Mouse (Mus musculus) hindbrain, embryonic 10.5 days (tissue): ENCODE measurements around the gene Begain. TPM values are rescaled to one million over a fixed set of nuclear protein-coding genes. Genes with fewer than 3 reads are reported as not detected.

Source experiments
- DNase-seq: peaks from one replicate; pipeline ENCODE4 v3.0.0-alpha.2; 2017; ENCODE audit warnings: low spot score
- H3K27ac ChIP-seq: fragments of 300-500 bp; sonication (generic); 2 replicates; pipeline ENCODE4 v1.5.1; 2016; ENCODE audit warnings: mild to moderate bottlenecking, moderate library complexity
- H3K27me3 ChIP-seq: fragments of 300-500 bp; sonication (generic); 2 replicates; pipeline ENCODE4 v1.6.1; 2016; ENCODE audit warnings: mild to moderate bottlenecking; ENCODE audit not compliant: poor library complexity, insufficient read depth, severe bottlenecking
- H3K36me3 ChIP-seq: fragments of 300-500 bp; sonication (generic); 2 replicates; pipeline ENCODE4 v1.6.1; 2016; ENCODE audit warnings: mild to moderate bottlenecking, moderate library complexity
- H3K4me1 ChIP-seq: fragments of 300-500 bp; sonication (generic); replicated peaks from 2 replicates; pipeline ENCODE4 v1.6.1; 2016; ENCODE audit warnings: mild to moderate bottlenecking
- H3K4me3 ChIP-seq: fragments of 300-500 bp; sonication (generic); 2 replicates; pipeline ENCODE4 v1.5.1; 2016; ENCODE audit warnings: mild to moderate bottlenecking, moderate library complexity
- H3K9me3 ChIP-seq: fragments of 300-500 bp; sonication (generic); 2 replicates; pipeline ENCODE4 v1.6.1; 2016; ENCODE audit warnings: mild to moderate bottlenecking, moderate library complexity
- WGBS: fragments of 180-500 bp; shearing (Covaris S2); methylation state at CpG from one replicate; pipeline ENCODE4 v1.1.7; 2016; 5-methylcytosine and 5-hydroxymethylcytosine counted together
- polyA plus RNA-seq: library from polyadenylated mRNA; unstranded; fragments of >200 nt; fragmentation: Nextera tagmentation; extraction: Ambion mirVana; gene quantifications from 2 replicates; pipeline ENCODE4 v1.2.1, GENCODE M21; 2016

The Begain gene
- 6.0 and 16.2 TPM in 2 replicates for polyA plus RNA-seq

GRCm38 (mm10) chr12:109068167-109068653 is at the start of gene Begain:
Begain (minus strand) TSS chr12:109068217.
- peaks cover 36% of the 10 kb centered on the region for H3K27me3 ChIP-seq
- peak; percentile 35 for DNase-seq
- H3K4me1 ChIP-seq = peaks cover 21% of the 10 kb centered on the region
- H3K4me3 ChIP-seq = peak within 1 kb of the TSS; percentile 66
- 1% methylated on average over 43 of the region's 48 CpGs for WGBS
- no peaks in the 10 kb centered on the region for H3K9me3 ChIP-seq
- H3K36me3 ChIP-seq = no peaks in the 10 kb centered on the region
- peak within 1 kb of the TSS; percentile 90 for H3K27ac ChIP-seq

- no peak for DNase-seq
- H3K4me3 ChIP-seq = no peak overlapping the region
- no peak overlapping the region for H3K27ac ChIP-seq
- peaks cover 11% of the 10 kb centered on the region; the same call in 1 of the 2 replicates for H3K4me1 ChIP-seq
- H3K36me3 ChIP-seq = no peaks in the 10 kb centered on the region
- H3K9me3 ChIP-seq = no peaks in the 10 kb centered on the region
- H3K27me3 ChIP-seq = no peaks in the 10 kb centered on the region
- WGBS = 68% methylated on average over 8 of the region's 8 CpGs
These were observed 47.7 kb upstream of the Begain start for GRCm38 (mm10) chr12:109115707-109116106.

GRCm38 (mm10) chr12:109115161-109115560 is 47.1 kb upstream of the Begain start:
- H3K9me3 ChIP-seq = no peaks in the 10 kb centered on the region
- peaks cover 11% of the 10 kb centered on the region; the same call in 1 of the 2 replicates for H3K4me1 ChIP-seq
- 81% methylated on average over 10 of the region's 10 CpGs for WGBS
- DNase-seq = no peak
- H3K27ac ChIP-seq = no peak overlapping the region
- no peak overlapping the region for H3K4me3 ChIP-seq
- no peaks in the 10 kb centered on the region for H3K27me3 ChIP-seq
- H3K36me3 ChIP-seq = no peaks in the 10 kb centered on the region

GRCm38 (mm10) chr12:109112996-109113592 is 45.1 kb upstream of the Begain start:
- WGBS = 71% methylated on average over 10 of the region's 10 CpGs
- Histone ChIP-seq H3K9me3 (no peaks in the 10 kb centered on the region), H3K36me3 (no peaks in the 10 kb centered on the region), H3K27ac (peak overlapping the region; percentile 1; the same call in 1 of the 2 replicates), H3K27me3 (no peaks in the 10 kb centered on the region), H3K4me1 (peaks cover 11% of the 10 kb centered on the region; the same call in 1 of the 2 replicates), H3K4me3 (no peak overlapping the region)
- DNase-seq = no peak

- H3K27ac ChIP-seq = peak overlapping the region; percentile 1; the same call in 1 of the 2 replicates
- H3K36me3 ChIP-seq = no peaks in the 10 kb centered on the region
- DNase-seq = no peak
- peaks cover 11% of the 10 kb centered on the region; the same call in 1 of the 2 replicates for H3K4me1 ChIP-seq
- WGBS = 66% methylated on average over 9 of the region's 9 CpGs
- H3K9me3 ChIP-seq = no peaks in the 10 kb centered on the region
- no peak overlapping the region for H3K4me3 ChIP-seq
- no peaks in the 10 kb centered on the region for H3K27me3 ChIP-seq
These were observed 44.5 kb upstream of the Begain start for GRCm38 (mm10) chr12:109112354-109112995.

- H3K27ac ChIP-seq = no peak overlapping the region
These were observed 40.9 kb upstream of the Begain start for GRCm38 (mm10) chr12:109108911-109109310.

GRCm38 (mm10) chr12:109100381-109100780 is 32.4 kb upstream of the Begain start:
- Histone ChIP-seq H3K4me3 (no peak overlapping the region), H3K9me3 (no peaks in the 10 kb centered on the region), H3K27ac (no peak overlapping the region), H3K27me3 (no peaks in the 10 kb centered on the region), H3K36me3 (no peaks in the 10 kb centered on the region), H3K4me1 (no peaks in the 10 kb centered on the region)
- WGBS = 87% methylated on average over 7 of the region's 7 CpGs
- no peak for DNase-seq

More at GRCm38 (mm10) chr12:109108911-109109310, 40.9 kb upstream of the Begain start:
- no peak for DNase-seq
- Histone ChIP-seq H3K9me3 (no peaks in the 10 kb centered on the region), H3K4me1 (peaks cover 11% of the 10 kb centered on the region; the same call in 1 of the 2 replicates), H3K4me3 (no peak overlapping the region), H3K36me3 (no peaks in the 10 kb centered on the region), H3K27me3 (no peaks in the 10 kb centered on the region)
- WGBS = 87% methylated on average over 13 of the region's 13 CpGs

- Histone ChIP-seq H3K27me3 (no peaks in the 10 kb centered on the region), H3K27ac (0 out of 2 replicates have a peak overlapping the region, but pooled peaks have one; percentile 4), H3K36me3 (no peaks in the 10 kb centered on the region), H3K4me1 (peaks cover 9% of the 10 kb centered on the region; the same call in 1 of the 2 replicates), H3K4me3 (no peak overlapping the region), H3K9me3 (no peaks in the 10 kb centered on the region)
- 70% methylated on average over 13 of the region's 13 CpGs for WGBS
- DNase-seq = no peak
These were observed 22.6 kb upstream of the Begain start for GRCm38 (mm10) chr12:109090456-109091130.

GRCm38 (mm10) chr12:109090041-109090440 is 22.0 kb upstream of the Begain start:
- Histone ChIP-seq H3K4me3 (no peak overlapping the region), H3K36me3 (no peaks in the 10 kb centered on the region), H3K27me3 (no peaks in the 10 kb centered on the region), H3K4me1 (peaks cover 13% of the 10 kb centered on the region; the same call in 1 of the 2 replicates), H3K27ac (no peak overlapping the region), H3K9me3 (no peaks in the 10 kb centered on the region)
- 85% methylated on average over 14 of the region's 14 CpGs for WGBS
- no peak for DNase-seq

GRCm38 (mm10) chr12:109086111-109086510 is 18.1 kb upstream of the Begain start:
- no peaks in the 10 kb centered on the region for H3K27me3 ChIP-seq
- no peak overlapping the region for H3K27ac ChIP-seq
- DNase-seq = no peak
- WGBS = 85% methylated on average over 2 of the region's 2 CpGs
- H3K4me1 ChIP-seq = peaks cover 13% of the 10 kb centered on the region; the same call in 1 of the 2 replicates
- H3K9me3 ChIP-seq = no peaks in the 10 kb centered on the region
- H3K36me3 ChIP-seq = no peaks in the 10 kb centered on the region
- no peak overlapping the region for H3K4me3 ChIP-seq

GRCm38 (mm10) chr12:109085674-109086073 is 17.7 kb upstream of the Begain start:
- DNase-seq = no peak
- WGBS = 73% methylated on average over 8 of the region's 8 CpGs
- H3K27ac ChIP-seq = 0 out of 2 replicates have a peak overlapping the region, but pooled peaks have one; percentile 3

GRCm38 (mm10) chr12:109085046-109085445 is 17.0 kb upstream of the Begain start:
- 72% methylated on average over 5 of the region's 5 CpGs for WGBS
- Histone ChIP-seq H3K27me3 (no peaks in the 10 kb centered on the region), H3K27ac (peak overlapping the region; percentile 3; the same call in 1 of the 2 replicates), H3K4me1 (peaks cover 9% of the 10 kb centered on the region; the same call in 1 of the 2 replicates), H3K9me3 (no peaks in the 10 kb centered on the region), H3K4me3 (no peak overlapping the region), H3K36me3 (no peaks in the 10 kb centered on the region)
- no peak for DNase-seq

More at GRCm38 (mm10) chr12:109085674-109086073, 17.7 kb upstream of the Begain start:
- no peaks in the 10 kb centered on the region for H3K9me3 ChIP-seq
- H3K4me1 ChIP-seq = peaks cover 13% of the 10 kb centered on the region; the same call in 1 of the 2 replicates
- no peak overlapping the region for H3K4me3 ChIP-seq
- no peaks in the 10 kb centered on the region for H3K27me3 ChIP-seq
- no peaks in the 10 kb centered on the region for H3K36me3 ChIP-seq
